Mouse (Mus musculus) CH12.LX (cell line): ENCODE measurements around the gene Apom.

Experiments
- BHLHE40 ChIP-seq: IDR thresholded peaks from 2 replicates; pipeline ENCODE4 v1.6.1; 2011; ENCODE audit warnings: mild to moderate bottlenecking, low read depth, low read length, improper control_type of control experiment
- CHD1 ChIP-seq: IDR thresholded peaks from 2 replicates; pipeline ENCODE4 v1.6.1; 2012; ENCODE audit warnings: low read depth, low read length, improper control_type of control experiment, inconsistent platforms
- CHD2 ChIP-seq: IDR thresholded peaks from 2 replicates; pipeline ENCODE4 v1.6.1; 2011; ENCODE audit warnings: low read length, improper control_type of control experiment
- CTCF ChIP-seq, 2 experiments: IDR thresholded peaks in 1 of 2; conservative IDR thresholded peaks in 1 of 2; 2 replicates each; pipeline ENCODE4 v1.5.1; 2011 to 2012; ENCODE audit warnings: low read depth in 2 of 2, low read length in 2 of 2, improper control_type of control experiment in 1 of 2, inconsistent platforms in 1 of 2, mild to moderate bottlenecking in 1 of 2, moderate library complexity in 1 of 2
- EP300 ChIP-seq: IDR thresholded peaks from 2 replicates; pipeline ENCODE4 v1.6.1; 2011; ENCODE audit warnings: low read length, improper control_type of control experiment
- JUND ChIP-seq: conservative IDR thresholded peaks from 2 replicates; pipeline ENCODE4 v1.6.1; 2011; ENCODE audit warnings: low read depth, low read length, improper control_type of control experiment
- MAZ ChIP-seq: IDR thresholded peaks from 2 replicates; pipeline ENCODE4 v1.6.1; 2012; ENCODE audit warnings: low read depth, mild to moderate bottlenecking, inconsistent platforms, low read length, improper control_type of control experiment, moderate library complexity
- NELFE ChIP-seq: IDR thresholded peaks from 2 replicates; pipeline ENCODE4 v1.6.1; 2011; ENCODE audit warnings: low read depth, low read length, improper control_type of control experiment
- POLR2A ChIP-seq: IDR thresholded peaks from 2 replicates; pipeline ENCODE4 v1.6.1; 2011; ENCODE audit warnings: low read depth, mild to moderate bottlenecking, improper control_type of control experiment, low read length
- SIN3A ChIP-seq: IDR thresholded peaks from 2 replicates; pipeline ENCODE4 v1.6.1; 2012; ENCODE audit warnings: low read length, improper control_type of control experiment, inconsistent platforms
- TBP ChIP-seq: conservative IDR thresholded peaks from 2 replicates; pipeline ENCODE4 v1.6.1; 2011; ENCODE audit warnings: low read depth, low read length, improper control_type of control experiment
- USF1 ChIP-seq: IDR thresholded peaks from 2 replicates; pipeline ENCODE4 v1.6.1; 2014; ENCODE audit warnings: low read depth, mild to moderate bottlenecking, inconsistent platforms, low read length, improper control_type of control experiment
- ZKSCAN1 ChIP-seq: IDR thresholded peaks from 2 replicates; pipeline ENCODE4 v1.6.1; 2012; ENCODE audit warnings: low read depth, inconsistent platforms, low read length, improper control_type of control experiment, borderline replicate concordance

- TF ChIP-seq EP300 (no peak), NELFE (no peak), POLR2A (no peak), CTCF (conservative IDR thresholded peaks at IDR 0.05 in 1 of 2, IDR thresholded peaks at IDR 0.05 in 1 of 2; ENCODE audit: low read depth in 2 of 2, low read length in 2 of 2) (no peak), ZKSCAN1 (no peak), TBP (no peak), CHD2 (no peak), USF1 (no peak), SIN3A (no peak), JUND (no peak), BHLHE40 (no peak), MAZ (no peak), CHD1 (no peak)
Observed at GRCm38 (mm10) chr17:35154616-35155015, 22.8 kb upstream of the Apom start.
